Mouse (Mus musculus): Measurements from ENCODE around the gene Herc1.

Gene Herc1

GRCm38 (mm10) chr9:66503879-66504411 lies 153.7 kb downstream of the Herc1 start:
- no peak for DNase-seq

GRCm38 (mm10) chr9:66504518-66504917 lies 154.3 kb downstream of the Herc1 start:
- DNase-seq: no peak

DNA sequence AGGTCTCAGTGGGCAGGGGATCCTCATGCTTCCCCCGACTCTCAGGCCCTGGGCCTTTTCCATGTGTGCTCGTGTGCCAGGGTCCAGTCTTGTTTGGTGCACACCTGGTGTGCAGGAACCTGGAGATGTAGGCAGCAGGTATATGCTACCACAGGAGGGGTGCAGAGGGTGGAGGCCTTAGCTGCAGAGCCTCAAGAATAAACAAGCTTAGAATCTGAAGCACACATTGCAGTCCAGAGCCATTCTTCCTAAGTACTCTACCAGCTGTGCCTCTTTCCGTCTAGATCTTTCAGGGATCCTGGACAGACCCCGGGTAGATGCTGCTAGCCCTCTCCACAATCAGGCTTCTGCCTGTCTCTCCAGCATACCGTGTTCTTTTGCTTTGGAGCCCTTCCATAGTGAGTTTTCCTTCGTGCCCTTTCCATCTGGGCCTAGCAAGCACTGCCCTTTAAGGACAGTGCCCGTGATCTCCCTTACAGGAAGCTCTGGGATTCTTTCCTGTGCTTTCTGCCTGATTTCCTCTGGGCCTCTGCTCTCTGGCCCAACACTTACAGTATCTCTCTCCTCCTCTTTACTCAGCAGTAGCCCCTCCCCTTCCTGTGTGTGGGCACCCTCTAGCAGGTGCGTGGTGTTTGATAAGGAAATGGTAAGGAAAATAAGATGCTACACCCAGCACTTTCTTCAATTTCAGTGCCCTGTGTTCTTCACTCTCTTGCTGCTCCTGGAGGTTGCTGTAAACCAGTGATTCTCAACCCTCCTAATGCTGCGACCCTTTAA lies 155.1 kb downstream of the Herc1 start:
- no peak for DNase-seq

GRCm38 (mm10) chr9:66506011-66506410 lies 155.8 kb downstream of the Herc1 start:
- DNase-seq: no peak

GRCm38 (mm10) chr9:66506424-66506823 lies 156.2 kb downstream of the Herc1 start:
- DNase-seq: no peak

- no peak for DNase-seq
Observed at GRCm38 (mm10) chr9:66507684-66508083, 157.4 kb downstream of the Herc1 start.

- no peak for DNase-seq
Observed at GRCm38 (mm10) chr9:66508890-66509399, 158.7 kb downstream of the Herc1 start.

GRCm38 (mm10) chr9:66510351-66510841 lies 160.1 kb downstream of the Herc1 start:
- no peak for DNase-seq

DNA sequence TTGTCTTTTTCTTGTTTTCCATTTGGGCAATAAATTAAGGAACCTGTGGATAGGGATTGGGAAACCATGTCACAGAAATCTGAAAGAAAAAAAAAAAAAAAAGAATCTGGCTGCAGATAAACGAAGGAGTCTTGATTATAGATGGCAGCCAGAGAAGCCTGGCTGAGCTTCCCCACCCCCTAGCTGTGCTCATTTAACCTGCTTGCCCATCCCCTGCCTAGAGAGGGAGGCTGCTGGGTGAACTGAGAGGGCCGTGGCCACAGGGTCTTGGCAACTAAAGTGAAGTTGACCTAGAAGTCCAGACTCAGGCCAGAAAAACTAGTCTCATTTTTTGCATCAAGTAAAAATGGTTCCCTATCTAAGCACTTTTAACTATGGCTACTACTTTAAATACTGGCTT lies 160.7 kb downstream of the Herc1 start:
- DNase-seq: no peak

DNA sequence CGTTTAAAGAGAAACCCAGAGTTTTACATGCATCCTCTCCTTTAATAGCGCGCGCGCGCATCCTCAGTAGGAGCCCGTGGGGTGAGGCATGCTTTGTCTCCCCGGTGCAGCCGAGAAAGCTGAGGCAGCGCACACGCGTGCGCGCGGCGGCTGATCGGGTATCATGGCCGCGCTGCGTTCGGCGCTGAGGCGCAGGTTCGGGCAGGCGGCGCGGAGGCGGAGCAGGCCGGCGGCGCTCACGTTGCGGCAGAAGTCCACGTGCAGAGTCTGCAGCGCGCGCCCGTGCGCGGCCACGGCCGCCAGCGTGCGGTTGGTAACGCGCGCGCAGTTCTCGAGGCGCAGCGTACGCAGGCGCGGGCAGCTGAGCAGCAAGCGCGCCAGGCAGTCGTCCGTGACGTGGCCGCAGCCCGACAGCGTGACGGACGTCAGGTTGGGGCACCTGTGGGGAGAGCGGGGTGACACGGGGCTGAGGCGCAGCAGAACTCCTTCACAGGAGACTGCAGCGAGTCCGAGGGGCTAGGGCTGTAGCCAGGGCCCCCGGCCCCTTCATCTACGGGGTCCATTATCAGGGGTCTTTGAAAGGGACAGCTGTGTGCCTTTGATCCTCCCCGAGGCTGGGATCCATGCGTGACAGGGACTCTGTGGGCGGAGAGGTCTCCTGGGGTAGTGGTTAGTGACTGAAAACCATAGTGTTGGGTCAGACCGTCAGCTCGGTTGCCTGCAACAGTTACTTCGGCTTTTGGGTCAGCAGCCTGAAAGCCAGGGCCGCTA lies 161.5 kb downstream of the Herc1 start:
- DNase-seq: peak; percentile 92 to 93

- peak; percentile 86 to 90 for DNase-seq
Observed at GRCm38 (mm10) chr9:66512351-66512671, 162.1 kb downstream of the Herc1 start.

DNA sequence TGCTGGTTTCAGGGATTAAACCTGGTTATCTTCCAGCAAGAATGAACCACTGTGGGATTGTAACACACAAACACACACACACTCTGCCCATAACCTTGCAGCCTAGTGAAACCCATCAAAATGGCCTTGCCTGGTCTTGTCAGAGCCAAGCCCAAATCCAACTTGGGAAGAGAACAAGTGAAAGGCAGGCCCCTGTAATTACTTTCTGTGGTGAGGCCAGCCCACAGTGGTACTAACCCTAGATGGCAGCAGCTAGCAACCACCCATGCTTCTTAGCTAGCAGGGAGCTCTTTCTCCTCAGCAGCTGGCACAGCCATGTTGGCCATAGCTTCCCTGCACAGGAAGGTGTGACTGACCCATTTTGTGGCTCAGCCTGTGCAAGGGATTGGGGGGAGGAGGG lies 162.9 kb downstream of the Herc1 start:
- DNase-seq: no peak

DNA sequence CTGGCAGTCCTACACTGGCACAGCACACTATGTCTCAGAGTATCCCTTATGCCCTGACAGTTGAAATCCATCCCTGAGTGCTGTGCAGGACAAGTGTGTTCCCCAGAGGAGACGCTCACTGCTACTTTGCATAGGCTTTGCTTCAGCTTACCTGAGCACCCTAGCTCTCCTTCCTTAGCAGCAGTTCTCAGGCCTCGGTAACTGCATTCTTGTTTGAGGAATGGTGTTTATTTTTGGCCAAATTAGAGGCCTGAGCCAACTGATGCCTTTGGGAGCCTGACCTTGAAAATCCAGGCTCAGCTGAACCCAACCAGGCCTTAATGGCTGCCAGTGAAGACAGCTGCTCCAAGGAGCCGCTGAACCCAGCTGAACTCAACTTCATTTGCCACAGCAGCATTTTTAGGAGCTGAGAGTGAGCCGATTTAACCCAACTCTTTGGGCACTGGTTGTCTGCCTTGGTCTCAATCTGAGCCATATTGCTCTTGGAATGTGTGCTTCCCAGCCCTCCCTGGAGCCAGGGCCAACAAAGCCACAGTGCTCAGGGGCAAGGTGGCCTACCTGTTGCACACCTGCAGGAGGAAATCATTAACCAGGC lies 163.5 kb downstream of the Herc1 start:
- no peak for DNase-seq

DNA sequence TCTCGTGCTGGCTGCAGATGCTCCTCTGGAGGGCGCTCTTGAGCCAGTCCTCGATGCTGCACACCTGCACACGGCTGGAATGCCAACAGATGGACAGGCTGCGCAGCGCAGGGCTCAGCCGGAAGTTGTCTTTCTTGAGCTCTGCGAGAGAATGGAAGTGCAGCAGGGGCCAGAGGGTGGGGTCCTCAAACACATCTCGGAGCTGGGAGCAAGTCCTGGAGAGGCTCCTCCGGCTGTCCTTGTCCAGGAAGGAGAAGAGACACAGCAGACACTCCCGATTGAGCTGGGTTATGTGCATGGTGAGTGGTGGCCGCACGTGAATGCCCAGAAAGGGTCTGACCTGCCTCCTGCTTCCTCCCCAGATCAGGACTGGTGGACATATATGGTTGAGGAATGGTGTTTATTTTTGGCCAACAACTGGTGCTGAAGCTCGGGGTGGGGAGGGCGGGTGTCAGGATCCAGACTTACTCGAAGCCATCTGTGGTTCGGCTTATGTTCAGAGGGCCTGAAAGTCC lies 164.1 kb downstream of the Herc1 start, which contains the start of gene Fbxl22:
Gene Fbxl22 (minus strand): TSS at position 338 of the 515 bp plus-strand sequence.
- peak; percentile 71 to 81 for DNase-seq

GRCm38 (mm10) chr9:66515115-66515514 lies 164.9 kb downstream of the Herc1 start:
- no peak for DNase-seq

- no peak for DNase-seq
Observed at GRCm38 (mm10) chr9:66515680-66516210, 165.5 kb downstream of the Herc1 start.

DNA sequence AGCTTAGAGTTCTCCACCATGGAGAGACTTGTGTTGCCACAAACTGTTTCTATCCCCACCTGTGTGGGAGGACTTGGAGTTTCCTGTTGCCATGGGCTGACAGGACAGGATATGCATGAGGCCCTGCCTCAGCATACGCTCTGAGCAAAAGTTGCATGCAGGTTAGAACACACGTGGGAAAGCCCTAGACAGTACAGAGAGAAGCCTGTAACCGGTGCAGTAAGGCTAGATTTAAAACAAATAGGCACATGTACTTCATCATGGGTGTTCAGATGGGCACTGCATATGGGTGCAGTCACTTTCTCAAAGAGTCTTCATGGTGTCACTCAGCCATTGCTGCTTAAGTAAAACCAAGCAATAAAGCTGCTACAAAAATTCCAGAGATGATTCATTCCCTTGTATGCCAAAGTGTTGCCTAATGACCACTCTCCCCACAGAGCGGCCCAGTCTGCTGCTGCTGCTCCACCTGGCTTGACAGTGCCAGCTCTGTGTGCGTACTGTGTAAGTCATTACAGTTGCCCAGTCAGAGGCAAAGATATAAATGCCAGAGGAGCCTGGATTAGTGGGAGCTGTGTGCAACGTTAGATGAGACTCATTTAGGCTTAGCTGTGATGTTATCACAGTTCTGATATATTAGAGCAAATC lies 166.2 kb downstream of the Herc1 start:
- DNase-seq: peak in 1 of 2 experiments; percentile 25

DNA sequence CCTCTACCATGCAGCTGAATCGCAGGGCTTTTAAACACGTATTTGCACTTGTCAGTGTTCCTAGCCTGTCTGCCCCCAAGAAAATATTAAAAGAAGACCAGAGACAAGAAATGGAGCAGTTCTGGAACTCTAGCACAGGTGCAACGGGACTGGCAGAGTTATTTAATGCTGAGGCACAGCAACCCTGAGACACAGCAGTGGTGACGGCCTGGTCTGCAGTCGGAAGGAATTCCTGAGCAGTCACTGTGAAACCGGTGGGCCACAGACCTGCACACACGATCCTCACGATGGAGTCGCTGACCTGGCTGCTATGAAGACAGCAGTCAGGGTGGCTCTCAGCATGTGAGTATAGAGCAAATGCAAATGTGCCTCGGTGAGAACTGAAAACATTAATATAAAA lies 167.5 kb downstream of the Herc1 start:
- DNase-seq: no peak

- DNase-seq: no peak
Observed at GRCm38 (mm10) chr9:66518251-66518650, 168.0 kb downstream of the Herc1 start.

DNA sequence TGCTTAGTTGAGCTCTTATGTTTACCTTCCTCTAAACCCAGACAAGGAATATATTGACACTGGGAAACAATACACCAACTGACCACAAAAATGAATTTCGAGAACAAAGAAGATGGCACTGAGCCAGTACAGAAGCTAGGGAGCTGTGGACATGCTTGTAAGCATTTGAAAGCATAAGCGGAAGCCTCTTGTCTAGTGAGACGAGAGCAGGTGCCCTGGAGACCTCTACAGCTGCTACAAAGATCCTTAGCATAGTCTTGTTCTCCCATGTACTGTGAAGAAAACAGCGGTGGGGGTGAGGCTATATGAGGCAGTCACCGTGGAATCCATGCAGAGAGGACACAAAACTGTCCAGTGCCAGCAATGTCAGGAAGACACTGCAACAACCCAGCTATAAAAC lies 168.7 kb downstream of the Herc1 start:
- DNase-seq: peak in 1 of 2 experiments; percentile 55

DNA sequence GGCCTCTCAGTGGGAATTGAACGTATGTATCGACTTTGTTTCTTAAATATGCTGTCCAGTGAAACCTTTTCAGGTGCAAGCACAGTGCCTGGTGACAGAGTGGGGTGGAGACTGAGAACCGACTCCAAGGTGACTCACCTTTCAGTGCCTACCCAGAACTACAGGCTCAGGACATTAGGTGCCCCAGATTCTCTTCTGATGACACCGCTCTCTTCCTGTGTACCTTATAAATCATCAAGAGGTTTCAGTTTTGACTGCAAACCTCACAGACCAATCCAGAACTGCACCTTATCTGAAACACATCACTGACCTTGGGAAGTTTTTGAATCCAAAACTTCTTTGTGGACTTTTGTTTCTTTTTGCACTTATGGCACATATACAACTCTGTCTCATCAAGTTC lies 170.0 kb downstream of the Herc1 start:
- DNase-seq: no peak

GRCm38 (mm10) chr9:66521595-66521994 lies 171.3 kb downstream of the Herc1 start:
- DNase-seq: no peak

All from lung, adult 18-20 months (tissue).